Mouse (Mus musculus) liver, embryonic 14.5 days (tissue): ENCODE data around the gene Lrrc32.

Experiments
- CTCF ChIP-seq: IDR thresholded peaks from 2 replicates; pipeline ENCODE4 v1.5.1; 2016; ENCODE audit warnings: antibody characterized with exemption, low read depth, control low read depth
- EP300 ChIP-seq: IDR thresholded peaks from 2 replicates; pipeline ENCODE4 v1.6.1; 2016; ENCODE audit warnings: antibody characterized with exemption, low read depth

DNA sequence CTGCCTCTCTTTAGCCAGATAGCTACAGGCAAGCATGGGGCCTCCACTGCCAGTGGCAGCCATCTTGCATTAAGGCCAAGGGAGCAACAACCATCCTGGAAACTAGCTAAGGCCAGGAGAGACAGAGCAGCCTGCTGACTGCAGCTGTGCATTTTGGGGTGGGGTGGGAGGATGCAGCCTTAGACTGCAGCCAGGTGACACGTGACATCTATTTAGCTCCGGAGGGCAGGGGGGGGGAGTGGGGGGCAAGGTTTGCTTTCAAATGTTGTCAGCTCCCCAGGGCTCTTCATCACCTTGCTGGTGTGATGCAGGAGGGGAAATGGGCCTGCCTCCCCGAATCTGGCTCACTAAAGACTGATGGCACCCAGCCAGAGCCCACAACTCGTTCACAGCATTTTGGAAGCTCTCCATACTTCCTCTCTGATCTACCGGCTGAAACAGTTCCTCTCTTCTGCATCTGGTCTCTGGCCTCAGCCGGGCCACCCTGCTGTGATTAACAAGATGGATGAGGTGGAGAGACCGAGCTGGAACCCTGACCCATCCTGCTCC lies 34.8 kb downstream of the Lrrc32 start:
- TF ChIP-seq CTCF (no peak), EP300 (no peak)
